Mouse (Mus musculus): ENCODE results near the gene Fam107b. TPM values are rescaled to one million over a fixed set of nuclear protein-coding genes. Genes with fewer than 3 reads are reported as not detected.
A peak's percentile ranks its signal among the peaks of the same experiment; 100 is the strongest.

Gene Fam107b
- polyA plus RNA-seq, 2 experiments, result 9.8 to 20.8 TPM

GRCm38 (mm10) chr2:3649171-3649570, 78.9 kb downstream of the Fam107b start:
- H3K4me2 ChIP-seq (ENCODE audit: low read depth), result no peak overlapping the region
- H3K27ac ChIP-seq, result no peak overlapping the region
- DNase-seq (ENCODE audit: low read depth in 3 of 3, low spot score in 3 of 3), result no peak
- no peak for TF ChIP-seq CTCF (IDR thresholded peaks at IDR 0.05; ENCODE audit: low read depth)
- TF ChIP-seq EP300 (IDR thresholded peaks at IDR 0.05; ENCODE audit: low read depth), result no peak
- no peaks in the 10 kb centered on the region for H3K9me3 ChIP-seq (ENCODE audit: control insufficient read depth, low read length)
- H3K36me3 ChIP-seq (replicated peaks; ENCODE audit: control insufficient read depth, insufficient read depth, low read depth), result no peaks in the 10 kb centered on the region
- 50% methylated on average over 5 of the region's 5 CpGs for WGBS (ENCODE audit: insufficient replicate concordance)
- ATAC-seq (ENCODE audit: insufficient read depth), result no peak
- H3K9ac ChIP-seq (replicated peaks), result no peak overlapping the region
- H3K27me3 ChIP-seq (ENCODE audit: control insufficient read depth, insufficient read depth, low read length), result no peaks in the 10 kb centered on the region
- H3K4me1 ChIP-seq (replicated peaks; ENCODE audit: control insufficient read depth in 2 of 2, insufficient read depth in 2 of 2, low read length in 1 of 2), result no peaks in the 10 kb centered on the region
- H3K4me3 ChIP-seq (ENCODE audit: insufficient read depth in 1 of 2, low read depth in 2 of 2, low read length in 2 of 2), result no peak overlapping the region

GRCm38 (mm10) chr2:3654606-3655005, 84.3 kb downstream of the Fam107b start:
- Histone ChIP-seq H3K9ac (replicated peaks) (no peak overlapping the region), H3K27me3 (ENCODE audit: control insufficient read depth, insufficient read depth, low read length) (no peaks in the 10 kb centered on the region), H3K9me3 (ENCODE audit: control insufficient read depth, low read length) (no peaks in the 10 kb centered on the region), H3K4me2 (ENCODE audit: low read depth) (no peak overlapping the region), H3K36me3 (replicated peaks; ENCODE audit: control insufficient read depth, insufficient read depth, low read depth) (no peaks in the 10 kb centered on the region), H3K4me3 (ENCODE audit: insufficient read depth in 1 of 2, low read depth in 2 of 2, low read length in 2 of 2) (no peak overlapping the region), H3K4me1 (replicated peaks; ENCODE audit: control insufficient read depth in 2 of 2, insufficient read depth in 2 of 2, low read length in 1 of 2) (peaks cover 5 to 22% of the 10 kb centered on the region in 2 experiments), H3K27ac (no peak overlapping the region)
- TF ChIP-seq CTCF (IDR thresholded peaks at IDR 0.05; ENCODE audit: low read depth) (no peak), EP300 (IDR thresholded peaks at IDR 0.05; ENCODE audit: low read depth) (no peak)
- DNase-seq (ENCODE audit: low read depth in 3 of 3, low spot score in 3 of 3) (no peak), ATAC-seq (ENCODE audit: insufficient read depth) (no peak)

- ATAC-seq (ENCODE audit: insufficient read depth) (no peak), DNase-seq (ENCODE audit: low read depth in 3 of 3, low spot score in 3 of 3) (no peak)
- Histone ChIP-seq H3K36me3 (replicated peaks; ENCODE audit: control insufficient read depth, insufficient read depth, low read depth) (no peaks in the 10 kb centered on the region), H3K9ac (replicated peaks) (no peak overlapping the region), H3K27me3 (ENCODE audit: control insufficient read depth, insufficient read depth, low read length) (no peaks in the 10 kb centered on the region), H3K4me1 (replicated peaks; ENCODE audit: control insufficient read depth in 2 of 2, insufficient read depth in 2 of 2, low read length in 1 of 2) (peaks cover 5 to 22% of the 10 kb centered on the region in 2 experiments), H3K9me3 (ENCODE audit: control insufficient read depth, low read length) (no peaks in the 10 kb centered on the region), H3K27ac (no peak overlapping the region), H3K4me2 (ENCODE audit: low read depth) (no peak overlapping the region), H3K4me3 (ENCODE audit: insufficient read depth in 1 of 2, low read depth in 2 of 2, low read length in 2 of 2) (no peak overlapping the region)
- 32% methylated on average over 3 of the region's 3 CpGs for WGBS (ENCODE audit: insufficient replicate concordance)
- TF ChIP-seq EP300 (IDR thresholded peaks at IDR 0.05; ENCODE audit: low read depth) (no peak), CTCF (IDR thresholded peaks at IDR 0.05; ENCODE audit: low read depth) (no peak)
These were observed 85.8 kb downstream of the Fam107b start for GRCm38 (mm10) chr2:3656091-3656490.

- DNase-seq (ENCODE audit: low read depth in 3 of 3, low spot score in 3 of 3), result peak in 1 of 3 experiments; percentile 7
- Histone ChIP-seq H3K9ac (replicated peaks) (no peak overlapping the region), H3K4me3 (ENCODE audit: insufficient read depth in 1 of 2, low read depth in 2 of 2, low read length in 2 of 2) (no peak overlapping the region), H3K4me1 (replicated peaks; ENCODE audit: control insufficient read depth in 2 of 2, insufficient read depth in 2 of 2, low read length in 1 of 2) (peaks cover 5 to 22% of the 10 kb centered on the region in 2 experiments), H3K27me3 (ENCODE audit: control insufficient read depth, insufficient read depth, low read length) (no peaks in the 10 kb centered on the region), H3K4me2 (ENCODE audit: low read depth) (no peak overlapping the region), H3K36me3 (replicated peaks; ENCODE audit: control insufficient read depth, insufficient read depth, low read depth) (no peaks in the 10 kb centered on the region), H3K9me3 (ENCODE audit: control insufficient read depth, low read length) (no peaks in the 10 kb centered on the region), H3K27ac (no peak overlapping the region)
- WGBS (ENCODE audit: insufficient replicate concordance), result 29% methylated on average over 6 of the region's 6 CpGs
- no peak for ATAC-seq (ENCODE audit: insufficient read depth)
- TF ChIP-seq CTCF (IDR thresholded peaks at IDR 0.05; ENCODE audit: low read depth) (no peak), EP300 (IDR thresholded peaks at IDR 0.05; ENCODE audit: low read depth) (no peak)
These were observed 86.5 kb downstream of the Fam107b start for GRCm38 (mm10) chr2:3656834-3657233.

GRCm38 (mm10) chr2:3657376-3657775, 87.1 kb downstream of the Fam107b start:
- H3K27me3 ChIP-seq (ENCODE audit: control insufficient read depth, insufficient read depth, low read length), result no peaks in the 10 kb centered on the region
- peaks cover 5 to 22% of the 10 kb centered on the region in 2 experiments for H3K4me1 ChIP-seq (replicated peaks; ENCODE audit: control insufficient read depth in 2 of 2, insufficient read depth in 2 of 2, low read length in 1 of 2)
- H3K9me3 ChIP-seq (ENCODE audit: control insufficient read depth, low read length), result no peaks in the 10 kb centered on the region
- TF ChIP-seq EP300 (IDR thresholded peaks at IDR 0.05; ENCODE audit: low read depth), result no peak
- no peak for TF ChIP-seq CTCF (IDR thresholded peaks at IDR 0.05; ENCODE audit: low read depth)
- peak overlapping the region; percentile 18 for H3K27ac ChIP-seq
- H3K4me2 ChIP-seq (ENCODE audit: low read depth), result no peak overlapping the region
- no peak for DNase-seq (ENCODE audit: low read depth in 3 of 3, low spot score in 3 of 3)
- H3K4me3 ChIP-seq (ENCODE audit: insufficient read depth in 1 of 2, low read depth in 2 of 2, low read length in 2 of 2), result no peak overlapping the region
- no peaks in the 10 kb centered on the region for H3K36me3 ChIP-seq (replicated peaks; ENCODE audit: control insufficient read depth, insufficient read depth, low read depth)
- WGBS (ENCODE audit: insufficient replicate concordance), result 34% methylated on average over 5 of the region's 5 CpGs
- H3K9ac ChIP-seq (replicated peaks), result no peak overlapping the region
- no peak for ATAC-seq (ENCODE audit: insufficient read depth)

Measured in liver, embryonic 14.5 days (tissue).